Mouse (Mus musculus) heart, postnatal 0 days (tissue): ENCODE results near the gene Tekt1.

Experiments
- CTCF ChIP-seq: IDR thresholded peaks from 2 replicates; pipeline ENCODE4 v1.5.1; 2016; ENCODE audit warnings: antibody characterized with exemption, control low read depth, low read depth
- EP300 ChIP-seq: IDR thresholded peaks from 2 replicates; pipeline ENCODE4 v1.6.1; 2016; ENCODE audit warnings: antibody characterized with exemption, low read depth

- no peak for TF ChIP-seq EP300
- no peak for TF ChIP-seq CTCF
These were observed 34.4 kb upstream of the Tekt1 start for GRCm38 (mm10) chr11:72396621-72397020.
